Mouse (Mus musculus): ENCODE data around the gene Ppp2r5a. TPM values are rescaled to one million over a fixed set of nuclear protein-coding genes. Genes with fewer than 3 reads are reported as not detected.

The Ppp2r5a gene
- polyA plus RNA-seq, 1 experiment from 2014 or later, result 9.6 TPM

- no peak overlapping the region for H3K9ac ChIP-seq
- 83% methylated on average over 8 of the region's 8 CpGs for WGBS
- peak overlapping the region; percentile 76 for H3K4me3 ChIP-seq
- H3K27ac ChIP-seq (replicated peaks), result no peak overlapping the region
- H3K4me1 ChIP-seq (replicated peaks), result peaks cover 17% of the 10 kb centered on the region
- no peaks in the 10 kb centered on the region for H3K27me3 ChIP-seq
- H3K36me3 ChIP-seq, result no peaks in the 10 kb centered on the region
- peak overlapping the region; percentile 87 for H3K4me2 ChIP-seq
- ATAC-seq (ENCODE audit: low FRiP score, low read depth), result no peak
- H3K9me3 ChIP-seq, result no peaks in the 10 kb centered on the region
These were observed 86.3 kb downstream of the Ppp2r5a start for GRCm38 (mm10) chr1:191316818-191317217.

DNA sequence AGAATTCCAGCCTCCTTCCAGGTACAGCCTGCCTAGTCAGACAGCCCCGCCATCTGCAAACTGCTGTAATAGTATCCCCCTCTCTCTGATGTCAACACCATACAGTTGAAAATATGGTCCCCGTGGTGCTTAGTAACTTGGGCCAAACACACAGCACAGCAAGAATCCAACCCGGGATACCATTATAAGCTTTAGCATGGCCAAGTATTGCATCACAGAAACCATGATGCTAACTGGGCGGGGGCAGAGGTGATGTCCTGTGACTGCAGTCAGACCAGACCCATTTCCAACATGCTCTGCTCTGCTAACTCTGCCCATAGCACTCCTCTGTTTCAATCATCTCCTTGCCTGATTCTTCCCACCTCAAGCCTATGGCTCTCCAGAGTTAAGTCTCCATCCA lies 89.1 kb downstream of the Ppp2r5a start:
- H3K4me3 ChIP-seq, result no peak overlapping the region
- no peaks in the 10 kb centered on the region for H3K9me3 ChIP-seq
- no peaks in the 10 kb centered on the region for H3K36me3 ChIP-seq
- no peak overlapping the region for H3K27ac ChIP-seq (replicated peaks)
- no peaks in the 10 kb centered on the region for H3K27me3 ChIP-seq
- peaks cover 17% of the 10 kb centered on the region for H3K4me1 ChIP-seq (replicated peaks)
- 76% methylated on average over 4 of the region's 4 CpGs for WGBS
- no peak for ATAC-seq (ENCODE audit: low FRiP score, low read depth)
- H3K9ac ChIP-seq, result no peak overlapping the region
- H3K4me2 ChIP-seq, result no peak overlapping the region

GRCm38 (mm10) chr1:191313158-191313557 lies 89.9 kb downstream of the Ppp2r5a start:
- no peaks in the 10 kb centered on the region for H3K9me3 ChIP-seq
- ATAC-seq (ENCODE audit: low FRiP score, low read depth), result no peak
- peaks cover 17% of the 10 kb centered on the region for H3K4me1 ChIP-seq (replicated peaks)
- no peak overlapping the region for H3K27ac ChIP-seq (replicated peaks)
- 75% methylated on average over 6 of the region's 6 CpGs for WGBS
- peaks cover 2% of the 10 kb centered on the region for H3K36me3 ChIP-seq
- H3K4me2 ChIP-seq, result peak overlapping the region; percentile 52
- peak overlapping the region; percentile 46; the same call in 1 of the 2 replicates for H3K4me3 ChIP-seq
- no peak overlapping the region for H3K9ac ChIP-seq
- H3K27me3 ChIP-seq, result no peaks in the 10 kb centered on the region

- H3K9ac ChIP-seq, result peak overlapping the region; percentile 31; the same call in 1 of the 2 replicates
- H3K9me3 ChIP-seq, result no peaks in the 10 kb centered on the region
- H3K27me3 ChIP-seq, result no peaks in the 10 kb centered on the region
- H3K27ac ChIP-seq (replicated peaks), result no peak overlapping the region
- peaks cover 16% of the 10 kb centered on the region for H3K4me1 ChIP-seq (replicated peaks)
- 1% methylated on average over 14 of the region's 14 CpGs for WGBS
- peaks cover 8% of the 10 kb centered on the region for H3K36me3 ChIP-seq
- peak overlapping the region; percentile 46 for H3K4me3 ChIP-seq
- peak; percentile 82 for ATAC-seq (ENCODE audit: low FRiP score, low read depth)
- peak overlapping the region; percentile 52 for H3K4me2 ChIP-seq
These were observed 90.5 kb downstream of the Ppp2r5a start for GRCm38 (mm10) chr1:191312513-191312941.

- H3K27me3 ChIP-seq, result no peaks in the 10 kb centered on the region
- no peak overlapping the region for H3K4me3 ChIP-seq
- no peak overlapping the region for H3K9ac ChIP-seq
- peaks cover 6% of the 10 kb centered on the region for H3K4me1 ChIP-seq (replicated peaks)
- 78% methylated on average over 4 of the region's 4 CpGs for WGBS
- no peak overlapping the region for H3K27ac ChIP-seq (replicated peaks)
- no peaks in the 10 kb centered on the region for H3K9me3 ChIP-seq
- no peak overlapping the region for H3K4me2 ChIP-seq
- ATAC-seq (ENCODE audit: low FRiP score, low read depth), result no peak
- H3K36me3 ChIP-seq, result peaks cover 8% of the 10 kb centered on the region
These were observed 91.7 kb downstream of the Ppp2r5a start for GRCm38 (mm10) chr1:191311296-191311898.

GRCm38 (mm10) chr1:191307766-191308455 lies 95.2 kb downstream of the Ppp2r5a start:
- H3K9ac ChIP-seq, result no peak overlapping the region
- H3K4me2 ChIP-seq, result no peak overlapping the region
- no peak overlapping the region for H3K4me3 ChIP-seq
- no peaks in the 10 kb centered on the region for H3K27me3 ChIP-seq
- no peaks in the 10 kb centered on the region for H3K9me3 ChIP-seq
- H3K36me3 ChIP-seq, result peaks cover 8% of the 10 kb centered on the region
- peaks cover 3% of the 10 kb centered on the region for H3K4me1 ChIP-seq (replicated peaks)
- ATAC-seq (ENCODE audit: low FRiP score, low read depth), result no peak
- WGBS, result 86% methylated on average over 9 of the region's 9 CpGs
- H3K27ac ChIP-seq (replicated peaks), result no peak overlapping the region

- Histone ChIP-seq H3K4me3 (no peak overlapping the region), H3K36me3 (peaks cover 8% of the 10 kb centered on the region), H3K27me3 (no peaks in the 10 kb centered on the region), H3K9ac (no peak overlapping the region), H3K27ac (replicated peaks) (no peak overlapping the region), H3K4me2 (no peak overlapping the region), H3K4me1 (replicated peaks) (no peaks in the 10 kb centered on the region), H3K9me3 (no peaks in the 10 kb centered on the region)
- no peak for ATAC-seq (ENCODE audit: low FRiP score, low read depth)
- 87% methylated on average over 9 of the region's 9 CpGs for WGBS
These were observed 96.8 kb downstream of the Ppp2r5a start for GRCm38 (mm10) chr1:191306316-191306715.

DNA sequence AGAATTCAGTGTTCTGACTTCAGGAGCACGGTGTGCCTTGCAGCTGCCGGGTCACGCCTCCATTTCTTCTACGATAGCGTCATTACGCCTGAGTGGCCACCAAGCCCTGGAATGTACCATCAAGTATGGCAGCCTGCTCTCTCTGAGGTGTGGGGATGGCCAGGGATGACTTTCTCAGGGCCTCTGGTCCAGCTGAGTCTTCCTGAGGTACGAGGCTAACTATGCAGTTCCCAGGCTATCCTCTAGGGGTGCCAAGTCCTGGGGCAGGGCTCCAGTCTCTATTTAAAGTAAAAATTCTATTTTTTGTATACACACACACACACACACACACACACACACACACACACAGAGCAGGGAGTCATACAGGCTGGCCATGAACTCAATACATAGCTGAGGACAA lies 97.5 kb downstream of the Ppp2r5a start:
- Histone ChIP-seq H3K9ac (no peak overlapping the region), H3K36me3 (peaks cover 8% of the 10 kb centered on the region), H3K4me1 (replicated peaks) (no peaks in the 10 kb centered on the region), H3K4me2 (no peak overlapping the region), H3K9me3 (no peaks in the 10 kb centered on the region), H3K27ac (replicated peaks) (no peak overlapping the region), H3K27me3 (no peaks in the 10 kb centered on the region), H3K4me3 (no peak overlapping the region)
- ATAC-seq (ENCODE audit: low FRiP score, low read depth), result no peak
- WGBS, result 58% methylated on average over 7 of the region's 7 CpGs

- Histone ChIP-seq H3K27ac (replicated peaks) (no peak overlapping the region), H3K4me1 (replicated peaks) (no peaks in the 10 kb centered on the region), H3K27me3 (no peaks in the 10 kb centered on the region), H3K9me3 (no peaks in the 10 kb centered on the region), H3K4me3 (no peak overlapping the region), H3K4me2 (no peak overlapping the region), H3K9ac (no peak overlapping the region), H3K36me3 (peaks cover 8% of the 10 kb centered on the region)
- WGBS, result 67% methylated on average over 6 of the region's 6 CpGs
- no peak for ATAC-seq (ENCODE audit: low FRiP score, low read depth)
These were observed 98.9 kb downstream of the Ppp2r5a start for GRCm38 (mm10) chr1:191304216-191304615.

DNA sequence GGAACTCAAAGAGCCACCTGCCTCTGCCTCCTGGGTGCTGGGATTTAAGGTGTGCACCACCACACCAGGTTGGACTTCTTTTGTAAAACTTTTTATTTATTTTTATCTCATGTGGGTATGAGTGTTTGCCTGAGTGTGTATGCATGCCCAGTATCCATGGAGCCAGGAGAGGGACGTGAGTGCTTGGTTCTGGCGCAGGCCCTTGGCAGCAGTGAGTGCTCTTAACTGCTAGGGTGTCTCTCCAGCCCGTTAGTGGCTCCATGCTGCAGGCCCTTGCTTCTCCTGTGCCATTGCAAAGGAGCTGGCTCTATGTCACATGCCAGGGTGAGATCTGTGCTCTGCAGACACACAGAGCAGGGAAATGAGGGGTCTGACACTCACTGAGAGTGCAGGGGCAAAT lies 99.3 kb downstream of the Ppp2r5a start:
- Histone ChIP-seq H3K27me3 (no peaks in the 10 kb centered on the region), H3K27ac (replicated peaks) (no peak overlapping the region), H3K4me2 (no peak overlapping the region), H3K4me1 (replicated peaks) (no peaks in the 10 kb centered on the region), H3K9me3 (no peaks in the 10 kb centered on the region), H3K36me3 (peaks cover 8% of the 10 kb centered on the region), H3K4me3 (no peak overlapping the region), H3K9ac (no peak overlapping the region)
- no peak for ATAC-seq (ENCODE audit: low FRiP score, low read depth)
- 74% methylated on average over 3 of the region's 3 CpGs for WGBS

Data from hindbrain, embryonic 15.5 days (tissue).